Mouse (Mus musculus) forebrain, embryonic 10.5 days (tissue): Measurements from ENCODE around the gene Ppil2. TPM values are rescaled to one million over a fixed set of nuclear protein-coding genes. Genes with fewer than 3 reads are reported as not detected.

Experiments
- DNase-seq: peaks from one replicate; pipeline ENCODE4 v3.0.0-alpha.2; 2017; ENCODE audit warnings: low spot score; ENCODE audit errors: extremely low spot score
- H3K27ac ChIP-seq: fragments of 300-500 bp; sonication (generic); 2 replicates; pipeline ENCODE4 v1.5.1; 2016; ENCODE audit warnings: mild to moderate bottlenecking
- H3K27me3 ChIP-seq: fragments of 300-500 bp; sonication (generic); 2 replicates; pipeline ENCODE4 v1.6.1; 2016; ENCODE audit warnings: mild to moderate bottlenecking; ENCODE audit not compliant: poor library complexity, severe bottlenecking
- H3K36me3 ChIP-seq: fragments of 300-500 bp; sonication (generic); replicated peaks from 2 replicates; pipeline ENCODE4 v1.6.1; 2016; ENCODE audit warnings: mild to moderate bottlenecking, moderate library complexity
- H3K4me1 ChIP-seq: fragments of 300-500 bp; sonication (generic); 2 replicates; pipeline ENCODE4 v1.6.1; 2016
- H3K4me3 ChIP-seq: fragments of 300-500 bp; sonication (generic); 2 replicates; pipeline ENCODE4 v1.5.1; 2016; ENCODE audit warnings: mild to moderate bottlenecking, moderate library complexity
- H3K9me3 ChIP-seq: fragments of 300-500 bp; sonication (generic); 2 replicates; pipeline ENCODE4 v1.6.1; 2016; ENCODE audit warnings: mild to moderate bottlenecking, moderate library complexity
- WGBS: fragments of 180-500 bp; shearing (Covaris S2); methylation state at CpG from one replicate; pipeline ENCODE4 v1.1.7; 2016; 5-methylcytosine and 5-hydroxymethylcytosine counted together
- polyA plus RNA-seq: library from polyadenylated mRNA; unstranded; fragments of >200 nt; fragmentation: Nextera tagmentation; extraction: Ambion mirVana; gene quantifications from 2 replicates; pipeline ENCODE4 v1.2.1, GENCODE M21; 2016

The Ppil2 gene
- polyA plus RNA-seq, 1 experiment from 2014 or later, result 138 TPM

DNA sequence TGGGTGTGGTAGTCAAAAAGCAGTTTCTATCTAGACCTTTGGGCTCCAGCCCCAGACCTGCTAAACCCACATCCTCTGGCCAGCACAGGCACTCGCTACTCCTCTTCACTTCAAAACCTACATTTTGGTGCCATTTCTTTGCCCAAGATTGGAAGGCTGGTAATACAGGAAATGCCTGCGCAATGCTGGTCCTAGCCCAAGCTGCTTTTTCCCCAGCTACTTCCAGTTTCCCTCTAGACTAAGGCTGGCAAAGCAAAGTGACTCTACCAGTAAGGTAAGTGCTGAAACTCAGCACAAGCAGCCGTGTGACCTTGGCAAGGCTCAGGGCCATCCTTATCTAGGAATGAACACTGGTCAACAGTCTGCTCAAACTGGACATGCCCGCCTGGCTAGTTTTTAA is 25.4 kb downstream of the Ppil2 start:
- Histone ChIP-seq H3K9me3 (no peaks in the 10 kb centered on the region), H3K27ac (no peak overlapping the region), H3K4me3 (no peak overlapping the region), H3K27me3 (no peaks in the 10 kb centered on the region), H3K4me1 (no peaks in the 10 kb centered on the region), H3K36me3 (peaks cover 99% of the 10 kb centered on the region)
- no peak for DNase-seq
- 89% methylated on average over 4 of the region's 4 CpGs for WGBS

- Histone ChIP-seq H3K27ac (no peak overlapping the region), H3K27me3 (no peaks in the 10 kb centered on the region), H3K9me3 (no peaks in the 10 kb centered on the region), H3K36me3 (peaks cover 98% of the 10 kb centered on the region), H3K4me1 (no peaks in the 10 kb centered on the region), H3K4me3 (no peak overlapping the region)
- 91% methylated on average over 6 of the region's 6 CpGs for WGBS
- DNase-seq, result no peak
Observed at GRCm38 (mm10) chr16:17082121-17082792, 28.8 kb downstream of the Ppil2 start.

- H3K4me3 ChIP-seq, result no peak overlapping the region
- H3K27me3 ChIP-seq, result no peaks in the 10 kb centered on the region
- H3K4me1 ChIP-seq, result no peaks in the 10 kb centered on the region
- no peak for DNase-seq
- H3K36me3 ChIP-seq, result peaks cover 98% of the 10 kb centered on the region
- no peak overlapping the region for H3K27ac ChIP-seq
- 96% methylated on average over 7 of the region's 7 CpGs for WGBS
- peaks cover 16% of the 10 kb centered on the region; the same call in 1 of the 2 replicates for H3K9me3 ChIP-seq
Observed at GRCm38 (mm10) chr16:17078101-17078500, 33.0 kb downstream of the Ppil2 start.

DNA sequence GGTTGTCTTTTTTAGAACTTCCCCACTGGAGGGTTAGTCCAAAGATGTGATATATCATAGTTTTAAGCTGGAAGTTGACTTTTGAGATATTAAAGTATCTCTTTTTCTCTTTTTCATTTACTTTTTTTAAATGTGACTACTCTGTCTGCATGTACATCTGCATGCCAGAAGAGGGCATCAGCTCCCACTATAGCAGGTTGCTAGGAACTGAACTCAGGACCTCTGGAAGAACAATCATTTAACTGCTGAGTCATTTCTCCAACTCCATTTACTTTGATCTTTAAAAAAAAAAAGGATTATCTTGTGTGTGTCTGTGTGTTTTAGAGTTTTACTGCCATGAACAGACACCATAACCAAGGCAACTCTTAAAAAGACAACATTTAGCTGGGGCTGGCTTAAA is 34.2 kb downstream of the Ppil2 start:
- DNase-seq, result no peak
- Histone ChIP-seq H3K36me3 (peaks cover 97% of the 10 kb centered on the region), H3K27me3 (no peaks in the 10 kb centered on the region), H3K4me3 (no peak overlapping the region), H3K27ac (no peak overlapping the region), H3K9me3 (peaks cover 16% of the 10 kb centered on the region; the same call in 1 of the 2 replicates), H3K4me1 (peaks cover 3% of the 10 kb centered on the region; the same call in 1 of the 2 replicates)

DNA sequence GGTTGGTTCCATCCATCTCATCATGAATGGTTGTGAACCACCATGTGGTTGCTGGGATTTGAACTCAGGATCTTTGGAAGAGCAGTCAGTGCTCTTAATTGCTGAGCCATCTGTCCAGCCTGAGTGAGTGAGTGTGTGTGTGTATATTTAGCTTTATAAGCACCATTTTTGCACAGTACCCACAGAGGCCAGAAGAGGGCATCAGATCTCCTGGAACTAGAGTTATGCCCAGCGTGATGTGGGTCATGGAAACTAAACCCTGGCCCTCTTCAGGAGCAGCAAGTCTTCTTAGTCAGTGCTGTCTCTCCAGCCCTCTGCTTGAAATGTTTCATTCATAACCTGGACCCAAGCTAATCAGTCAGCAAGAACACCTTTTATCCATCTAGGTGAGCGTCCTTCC is 34.8 kb downstream of the Ppil2 start:
- no peak for DNase-seq
- Histone ChIP-seq H3K27ac (no peak overlapping the region), H3K4me3 (no peak overlapping the region), H3K36me3 (peaks cover 95% of the 10 kb centered on the region), H3K4me1 (peaks cover 7% of the 10 kb centered on the region; the same call in 1 of the 2 replicates), H3K27me3 (no peaks in the 10 kb centered on the region), H3K9me3 (peaks cover 16% of the 10 kb centered on the region; the same call in 1 of the 2 replicates)
- WGBS, result 93% methylated on average over 2 of the region's 2 CpGs

DNA sequence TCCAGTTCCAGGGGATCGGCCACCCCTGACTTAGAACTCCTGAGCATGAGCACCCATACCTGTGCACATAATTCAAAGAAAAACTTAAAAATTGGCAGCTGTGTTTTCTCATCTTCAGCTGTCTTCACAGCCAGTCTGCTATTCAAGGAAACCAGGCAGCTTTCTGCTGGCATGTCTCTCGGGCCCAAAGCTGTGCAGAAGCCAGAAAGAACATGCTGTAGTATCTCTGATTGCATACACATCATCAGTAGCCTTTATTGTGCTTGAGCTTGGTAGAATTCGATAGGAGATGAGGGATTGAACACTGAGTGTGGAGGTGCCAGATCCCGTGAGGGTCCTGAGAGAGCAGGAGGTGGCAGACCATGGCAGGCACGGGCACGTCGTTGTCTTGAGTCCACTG is 38.1 kb downstream of the Ppil2 start:
- DNase-seq, result no peak
- Histone ChIP-seq H3K4me3 (no peak overlapping the region), H3K27ac (no peak overlapping the region), H3K36me3 (peaks cover 64% of the 10 kb centered on the region), H3K27me3 (no peaks in the 10 kb centered on the region), H3K9me3 (peaks cover 16% of the 10 kb centered on the region; the same call in 1 of the 2 replicates), H3K4me1 (peaks cover 20% of the 10 kb centered on the region)
- WGBS, result 95% methylated on average over 7 of the region's 7 CpGs

DNA sequence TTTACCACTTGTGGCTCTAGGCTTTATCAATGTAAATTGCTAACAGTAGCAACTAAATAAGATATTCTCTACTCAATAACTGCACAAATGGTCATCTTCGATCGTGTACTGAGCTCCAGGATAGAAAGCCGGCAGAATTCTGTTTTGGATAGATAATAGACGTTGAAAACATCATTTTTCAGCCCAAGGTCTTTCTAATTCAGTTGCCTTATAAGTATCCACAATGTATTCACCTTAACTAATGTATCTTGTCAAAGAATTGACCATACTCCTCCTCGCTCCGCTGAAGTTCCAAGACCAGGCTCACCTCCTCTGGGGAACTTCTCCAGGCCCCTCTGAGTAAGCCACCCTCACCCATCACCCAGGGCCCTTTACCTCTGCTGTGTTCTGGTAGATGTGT is 40.3 kb downstream of the Ppil2 start:
- H3K4me1 ChIP-seq, result peaks cover 20% of the 10 kb centered on the region

GRCm38 (mm10) chr16:17069511-17070443 is 41.3 kb downstream of the Ppil2 start, which contains the start of gene Ypel1:
Gene Ypel1 (plus strand): TSS chr16:17069696.
- WGBS, result under 1% methylated on average over 76 of the region's 76 CpGs
- peaks cover 31% of the 10 kb centered on the region for H3K36me3 ChIP-seq

More for the DNA sequence above, 40.3 kb downstream of the Ppil2 start:
- no peak for DNase-seq
- peak overlapping the region; percentile 96 for H3K27ac ChIP-seq
- H3K27me3 ChIP-seq, result no peaks in the 10 kb centered on the region
- H3K9me3 ChIP-seq, result peaks cover 10% of the 10 kb centered on the region; the same call in 1 of the 2 replicates
- peaks cover 41% of the 10 kb centered on the region for H3K36me3 ChIP-seq
- H3K4me3 ChIP-seq, result peak overlapping the region; percentile 71
- 58% methylated on average over 6 of the region's 6 CpGs for WGBS

GRCm38 (mm10) chr16:17067552-17067951 is 43.5 kb downstream of the Ppil2 start:
- DNase-seq, result no peak
- Histone ChIP-seq H3K4me3 (no peak overlapping the region), H3K27ac (no peak overlapping the region), H3K4me1 (peaks cover 20% of the 10 kb centered on the region), H3K27me3 (no peaks in the 10 kb centered on the region), H3K36me3 (peaks cover 9% of the 10 kb centered on the region), H3K9me3 (no peaks in the 10 kb centered on the region)
- WGBS, result 85% methylated on average over 2 of the region's 2 CpGs

More at GRCm38 (mm10) chr16:17069511-17070443, 41.3 kb downstream of the Ppil2 start, which contains the start of gene Ypel1:
- Histone ChIP-seq H3K27me3 (no peaks in the 10 kb centered on the region), H3K9me3 (peaks cover under 1% of the 10 kb centered on the region; the same call in 1 of the 2 replicates), H3K27ac (peak within 1 kb of the TSS; percentile 96), H3K4me1 (peaks cover 20% of the 10 kb centered on the region), H3K4me3 (peak within 1 kb of the TSS; percentile 71)
- peak; percentile 94 for DNase-seq

GRCm38 (mm10) chr16:17062338-17062737 is 48.7 kb downstream of the Ppil2 start:
- Histone ChIP-seq H3K9me3 (no peaks in the 10 kb centered on the region), H3K36me3 (no peaks in the 10 kb centered on the region), H3K4me1 (no peaks in the 10 kb centered on the region), H3K27ac (no peak overlapping the region), H3K4me3 (no peak overlapping the region), H3K27me3 (no peaks in the 10 kb centered on the region)
- WGBS, result 85% methylated on average over 1 of the region's 1 CpGs
- DNase-seq, result no peak

- Histone ChIP-seq H3K9me3 (no peaks in the 10 kb centered on the region), H3K27ac (peak overlapping the region; percentile 60; the same call in 1 of the 2 replicates), H3K4me3 (no peak overlapping the region), H3K27me3 (no peaks in the 10 kb centered on the region), H3K4me1 (peaks cover 12% of the 10 kb centered on the region), H3K36me3 (no peaks in the 10 kb centered on the region)
- DNase-seq, result no peak
- 63% methylated on average over 3 of the region's 3 CpGs for WGBS
Observed at GRCm38 (mm10) chr16:17055584-17055983, 55.5 kb downstream of the Ppil2 start.

DNA sequence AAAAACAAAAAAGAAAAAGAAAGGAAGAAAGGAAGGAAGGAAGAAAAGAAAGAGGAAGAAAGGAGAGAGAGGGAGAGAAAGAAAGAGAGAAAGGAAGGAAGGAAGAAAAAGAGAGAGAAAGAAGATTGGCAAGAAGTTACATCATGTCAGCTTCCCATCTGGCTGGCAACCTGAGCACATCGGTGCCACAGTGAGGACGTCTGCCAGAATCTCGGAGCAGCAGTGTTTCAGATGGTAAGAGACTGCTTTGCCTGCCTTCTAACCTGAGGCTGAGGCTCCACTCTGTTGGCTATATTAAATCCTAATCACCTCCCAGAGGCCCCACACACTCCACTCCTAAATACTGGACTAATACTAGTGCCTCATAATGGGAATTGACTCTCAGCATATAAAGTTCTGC is 57.2 kb downstream of the Ppil2 start:
- 81% methylated on average over 3 of the region's 3 CpGs for WGBS
- no peaks in the 10 kb centered on the region for H3K27me3 ChIP-seq
- H3K4me1 ChIP-seq, result peaks cover 12% of the 10 kb centered on the region
- H3K4me3 ChIP-seq, result no peak overlapping the region
- no peak overlapping the region for H3K27ac ChIP-seq
- peaks cover 14% of the 10 kb centered on the region for H3K36me3 ChIP-seq
- DNase-seq, result no peak
- H3K9me3 ChIP-seq, result no peaks in the 10 kb centered on the region
